Mouse (Mus musculus) hindbrain, embryonic 11.5 days (tissue): Measurements from ENCODE around the gene Bscl2. TPM values are rescaled to one million over a fixed set of nuclear protein-coding genes. Genes with fewer than 3 reads are reported as not detected.
A peak's percentile ranks its signal among the peaks of the same experiment; 100 is the strongest.
"Not testable (repeated sequence)": the region's sequence is repeated elsewhere in the genome, so short reads cannot be mapped to it uniquely, and the experiment has no call there.

Experiments used
- ATAC-seq: fragments of 200-750 bp; cut with Nextera tagmentation; 2 replicates; pipeline ENCODE4 v1.8.0; 2017; ENCODE audit warnings: mild to moderate bottlenecking, moderate TSS enrichment, moderate library complexity; ENCODE audit not compliant: low FRiP score
- DNase-seq: peaks from one replicate; pipeline ENCODE4 v3.0.0-alpha.2; 2015; ENCODE audit warnings: low spot score
- H3K27ac ChIP-seq: fragments of 300-500 bp; sonication (generic); 2 replicates; pipeline ENCODE4 v1.5.1; 2014; ENCODE audit warnings: mild to moderate bottlenecking, low read depth, low read length
- H3K27me3 ChIP-seq: fragments of 300-500 bp; sonication (generic); 2 replicates; pipeline ENCODE4 v1.6.1; 2014; ENCODE audit warnings: mild to moderate bottlenecking, low read length, moderate library complexity, mixed read lengths; ENCODE audit not compliant: control insufficient read depth, insufficient read depth
- H3K36me3 ChIP-seq: fragments of 300-500 bp; sonication (generic); 2 replicates; pipeline ENCODE4 v1.6.1; 2014; ENCODE audit warnings: mild to moderate bottlenecking, low read length, moderate library complexity, mixed read lengths; ENCODE audit not compliant: control insufficient read depth, insufficient read depth
- H3K4me1 ChIP-seq: fragments of 300-500 bp; sonication (generic); replicated peaks from 2 replicates; pipeline ENCODE4 v1.6.1; 2014; ENCODE audit warnings: low read length, mixed read lengths; ENCODE audit not compliant: control insufficient read depth, insufficient read depth
- H3K4me2 ChIP-seq: fragments of 300-500 bp; sonication (generic); replicated peaks from 2 replicates; pipeline ENCODE4 v1.6.1; 2014; ENCODE audit warnings: mild to moderate bottlenecking, low read depth, low read length
- H3K4me3 ChIP-seq: fragments of 300-500 bp; sonication (generic); 2 replicates; pipeline ENCODE4 v1.5.1; 2014; ENCODE audit warnings: low read depth, low read length
- H3K9ac ChIP-seq: fragments of 300-500 bp; sonication (generic); 2 replicates; pipeline ENCODE4 v1.6.1; 2014; ENCODE audit warnings: low read depth, low read length
- H3K9me3 ChIP-seq: fragments of 300-500 bp; sonication (generic); 2 replicates; pipeline ENCODE4 v1.6.1; 2016; ENCODE audit warnings: low read length; ENCODE audit not compliant: control insufficient read depth
- WGBS: fragments of 180-500 bp; shearing (Covaris S2); extraction: QIAGEN DNeasy Blood & Tissue Kit; methylation state at CpG from one replicate; pipeline ENCODE4 v1.1.7; 2014; 5-methylcytosine and 5-hydroxymethylcytosine counted together
- polyA plus RNA-seq: library from polyadenylated mRNA; unstranded; fragments of >200 nt; fragmentation: Nextera tagmentation; extraction: Ambion mirVana; gene quantifications from 2 replicates; pipeline ENCODE4 v1.2.1, GENCODE M21; 2014

Gene Bscl2
- polyA plus RNA-seq, 1 experiment from 2014 or later, result 59.6 TPM

DNA sequence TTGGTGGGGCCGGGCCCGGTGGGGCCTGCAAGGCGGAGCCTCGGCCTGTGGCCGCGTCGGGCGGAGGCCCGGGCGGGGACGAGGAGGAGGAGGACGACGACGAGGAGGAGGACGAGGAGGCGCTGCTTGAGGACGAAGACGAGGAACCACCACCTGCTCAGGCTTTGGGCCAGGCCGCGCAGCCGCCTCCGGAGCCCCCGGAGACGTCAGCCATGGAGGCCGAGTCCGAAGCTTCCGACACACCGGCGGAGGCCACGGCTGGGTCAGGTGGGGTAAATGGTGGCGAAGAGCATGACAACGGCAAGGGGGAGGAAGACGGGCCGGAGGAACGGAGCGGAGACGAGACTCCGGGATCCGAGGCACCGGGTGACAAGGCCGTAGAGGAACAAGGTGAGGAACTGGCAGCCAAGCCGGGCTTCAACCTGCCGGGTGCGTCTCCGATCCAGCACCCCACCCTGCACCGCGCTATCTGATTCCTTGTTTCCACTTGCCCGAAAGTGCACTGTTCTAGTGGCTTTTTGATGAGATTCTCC is 16.8 kb upstream of the Bscl2 start:
- peak overlapping the region; percentile 98 for H3K27ac ChIP-seq
- WGBS, result 0% methylated on average over 48 of the region's 48 CpGs
- no peaks in the 10 kb centered on the region for H3K9me3 ChIP-seq
- H3K9ac ChIP-seq, result peak overlapping the region; percentile 98
- peak overlapping the region; percentile 99 for H3K4me3 ChIP-seq
- peaks cover 9% of the 10 kb centered on the region for H3K4me1 ChIP-seq
- peak overlapping the region; percentile 77 for H3K4me2 ChIP-seq
- DNase-seq, result peak; percentile 39
- 0 out of 2 replicates have a peak, but pooled peaks cover 3% of the 10 kb centered on the region for H3K36me3 ChIP-seq
- peak; percentile 30 for ATAC-seq
- H3K27me3 ChIP-seq, result no peaks in the 10 kb centered on the region

DNA sequence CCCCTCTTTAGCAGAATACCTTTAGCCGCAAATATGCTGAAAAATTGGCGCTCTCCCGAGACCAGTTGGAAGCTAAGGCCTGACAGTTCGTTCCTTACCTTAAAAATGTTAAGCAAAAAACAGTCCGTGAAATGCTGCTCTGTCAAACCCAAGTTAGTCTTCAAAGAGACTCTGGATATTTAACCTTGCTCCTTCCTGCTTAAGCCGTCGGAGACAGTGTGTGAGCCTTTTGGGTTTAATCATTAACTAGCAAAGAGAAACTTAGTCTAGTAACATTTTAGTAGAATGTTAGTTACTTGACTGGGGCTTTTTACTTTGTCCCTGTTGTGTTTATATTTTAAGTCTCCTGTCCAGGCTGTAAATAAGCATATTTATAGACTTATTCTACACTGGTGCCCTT is 16.1 kb upstream of the Bscl2 start:
- ATAC-seq, result no peak
- H3K36me3 ChIP-seq, result 0 out of 2 replicates have a peak, but pooled peaks cover 4% of the 10 kb centered on the region
- H3K9me3 ChIP-seq, result no peaks in the 10 kb centered on the region
- H3K4me3 ChIP-seq, result peak overlapping the region; percentile 99
- H3K27me3 ChIP-seq, result no peaks in the 10 kb centered on the region
- H3K4me1 ChIP-seq, result peaks cover 9% of the 10 kb centered on the region
- peak overlapping the region; percentile 98 for H3K9ac ChIP-seq
- DNase-seq, result no peak
- peak overlapping the region; percentile 77 for H3K4me2 ChIP-seq
- WGBS, result 2% methylated on average over 7 of the region's 7 CpGs
- H3K27ac ChIP-seq, result 0 out of 2 replicates have a peak overlapping the region, but pooled peaks have one; percentile 98

- peaks cover 3% of the 10 kb centered on the region; the same call in 1 of the 2 replicates for H3K4me1 ChIP-seq
- peak overlapping the region; percentile 77; the same call in 1 of the 2 replicates for H3K4me2 ChIP-seq
- H3K9me3 ChIP-seq, result no peaks in the 10 kb centered on the region
- H3K36me3 ChIP-seq, result 0 out of 2 replicates have a peak, but pooled peaks cover 8% of the 10 kb centered on the region
- ATAC-seq (no peak), DNase-seq (no peak)
- peak overlapping the region; percentile 1; the same call in 1 of the 2 replicates for H3K4me3 ChIP-seq
- no peak overlapping the region for H3K9ac ChIP-seq
- 77% methylated on average over 8 of the region's 8 CpGs for WGBS
- no peak overlapping the region for H3K27ac ChIP-seq
- no peaks in the 10 kb centered on the region for H3K27me3 ChIP-seq
Measured at GRCm38 (mm10) chr19:8822696-8823095, 14.6 kb upstream of the Bscl2 start.

GRCm38 (mm10) chr19:8829660-8830059 is 7.6 kb upstream of the Bscl2 start, which contains the start of gene AC129217.1:
AC129217.1 (plus strand) TSS chr19:8829773.
- DNase-seq (no peak), ATAC-seq (no peak)
- Histone ChIP-seq H3K27ac (no peak within 1 kb of the TSS), H3K9ac (no peak within 1 kb of the TSS), H3K4me3 (no peak within 1 kb of the TSS), H3K36me3 (peaks cover 31% of the 10 kb centered on the region), H3K4me1 (no peaks in the 10 kb centered on the region), H3K9me3 (no peaks in the 10 kb centered on the region), H3K27me3 (no peaks in the 10 kb centered on the region), H3K4me2 (no peak within 1 kb of the TSS)
- 90% methylated on average over 8 of the region's 8 CpGs for WGBS

GRCm38 (mm10) chr19:8830664-8831063 is 6.6 kb upstream of the Bscl2 start:
- H3K4me3 ChIP-seq, result no peak overlapping the region
- H3K4me1 ChIP-seq, result no peaks in the 10 kb centered on the region
- ATAC-seq (no peak), DNase-seq (no peak)
- peaks cover 33% of the 10 kb centered on the region for H3K36me3 ChIP-seq
- no peaks in the 10 kb centered on the region for H3K27me3 ChIP-seq
- H3K9me3 ChIP-seq, result no peaks in the 10 kb centered on the region
- H3K9ac ChIP-seq, result no peak overlapping the region
- no peak overlapping the region for H3K4me2 ChIP-seq
- 93% methylated on average over 8 of the region's 8 CpGs for WGBS
- no peak overlapping the region for H3K27ac ChIP-seq

GRCm38 (mm10) chr19:8831262-8831661 is 6.0 kb upstream of the Bscl2 start:
- Histone ChIP-seq H3K4me1 (no peaks in the 10 kb centered on the region), H3K4me2 (no peak overlapping the region), H3K9ac (no peak overlapping the region), H3K27me3 (no peaks in the 10 kb centered on the region), H3K36me3 (peaks cover 31% of the 10 kb centered on the region), H3K9me3 (no peaks in the 10 kb centered on the region), H3K4me3 (no peak overlapping the region), H3K27ac (no peak overlapping the region)
- ATAC-seq (no peak), DNase-seq (no peak)
- 89% methylated on average over 11 of the region's 11 CpGs for WGBS

GRCm38 (mm10) chr19:8832971-8833370 is 4.3 kb upstream of the Bscl2 start:
- ATAC-seq, result no peak
- no peaks in the 10 kb centered on the region for H3K9me3 ChIP-seq
- no peaks in the 10 kb centered on the region for H3K27me3 ChIP-seq
- H3K4me2 ChIP-seq, result no peak overlapping the region
- no peaks in the 10 kb centered on the region for H3K4me1 ChIP-seq
- H3K27ac ChIP-seq, result no peak overlapping the region
- peaks cover 22% of the 10 kb centered on the region for H3K36me3 ChIP-seq
- H3K9ac ChIP-seq, result no peak overlapping the region
- DNase-seq, result no peak
- 92% methylated on average over 4 of the region's 4 CpGs for WGBS
- H3K4me3 ChIP-seq, result no peak overlapping the region

DNA sequence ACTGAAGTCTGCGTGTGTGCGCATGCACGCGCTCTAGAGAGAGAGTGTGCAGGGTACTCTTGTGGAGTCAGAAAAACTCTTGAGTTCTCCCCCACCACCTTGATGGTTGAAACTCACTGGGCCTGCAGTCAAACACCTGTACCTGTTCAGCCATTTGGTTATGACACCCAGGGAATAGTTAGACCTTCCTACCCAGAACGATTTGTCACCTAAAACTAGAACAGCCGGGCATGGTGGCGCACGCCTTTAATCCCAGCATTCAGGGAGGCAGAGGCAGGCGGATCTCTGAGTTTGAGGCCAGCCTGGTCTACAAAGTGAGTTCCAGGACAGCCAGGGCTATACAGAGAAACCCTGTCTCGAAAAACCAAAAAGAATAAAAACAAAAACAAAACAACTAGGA is 940 bp upstream of the Bscl2 start:
- not testable (repeated sequence) for H3K4me1 ChIP-seq, H3K9me3 ChIP-seq, H3K27me3 ChIP-seq, H3K27ac ChIP-seq, H3K9ac ChIP-seq, ATAC-seq, DNase-seq, H3K36me3 ChIP-seq, H3K4me3 ChIP-seq, H3K4me2 ChIP-seq
- WGBS, result 97% methylated on average over 10 of the region's 10 CpGs
